Mouse (Mus musculus): ENCODE data around the gene Skap1. TPM values are rescaled to one million over a fixed set of nuclear protein-coding genes. Genes with fewer than 3 reads are reported as not detected.
A peak's percentile ranks its signal among the peaks of the same experiment; 100 is the strongest.

Skap1 gene
- 0.11 TPM in 1 of 2 replicates, not detected in the other for polyA plus RNA-seq (2012; rRNA removed)
- polyA plus RNA-seq (2014; fragmentation: Nextera tagmentation; extraction: Ambion mirVana), result 0.14 and 0.18 TPM in 2 replicates

GRCm38 (mm10) chr11:96463986-96464715 is at the start of gene Skap1:
Gene Skap1 (plus strand): TSS chr11:96464593.
- Histone ChIP-seq H3K4me2 (ENCODE audit: low read depth) (peak within 1 kb of the TSS; percentile 37; the same call in 1 of the 2 replicates), H3K9ac (replicated peaks) (no peak within 1 kb of the TSS), H3K27ac (no peak within 1 kb of the TSS), H3K36me3 (replicated peaks; ENCODE audit: control insufficient read depth, insufficient read depth, low read depth) (no peaks in the 10 kb centered on the region), H3K9me3 (ENCODE audit: control insufficient read depth, low read length) (no peaks in the 10 kb centered on the region), H3K4me3 (ENCODE audit: insufficient read depth in 1 of 2, low read depth in 2 of 2, low read length in 2 of 2) (peak within 1 kb of the TSS in 1 of 2 experiments; percentile 14; a peak in 1 of 4 replicates), H3K27me3 (ENCODE audit: control insufficient read depth, insufficient read depth, low read length) (peaks cover 41% of the 10 kb centered on the region), H3K4me1 (replicated peaks; ENCODE audit: control insufficient read depth in 2 of 2, insufficient read depth in 2 of 2, low read length in 1 of 2) (peaks cover 3 to 9% of the 10 kb centered on the region in 2 experiments; a peak in 2 of 4 replicates)
- 6% methylated on average over 27 of the region's 42 CpGs for WGBS (ENCODE audit: insufficient replicate concordance)
- DNase-seq (ENCODE audit: low read depth in 3 of 3, low spot score in 3 of 3), result no peak
- no peak for ATAC-seq (ENCODE audit: insufficient read depth)
- TF ChIP-seq CTCF (IDR thresholded peaks at IDR 0.05; ENCODE audit: low read depth) (no peak), EP300 (IDR thresholded peaks at IDR 0.05; ENCODE audit: low read depth) (no peak)

DNA sequence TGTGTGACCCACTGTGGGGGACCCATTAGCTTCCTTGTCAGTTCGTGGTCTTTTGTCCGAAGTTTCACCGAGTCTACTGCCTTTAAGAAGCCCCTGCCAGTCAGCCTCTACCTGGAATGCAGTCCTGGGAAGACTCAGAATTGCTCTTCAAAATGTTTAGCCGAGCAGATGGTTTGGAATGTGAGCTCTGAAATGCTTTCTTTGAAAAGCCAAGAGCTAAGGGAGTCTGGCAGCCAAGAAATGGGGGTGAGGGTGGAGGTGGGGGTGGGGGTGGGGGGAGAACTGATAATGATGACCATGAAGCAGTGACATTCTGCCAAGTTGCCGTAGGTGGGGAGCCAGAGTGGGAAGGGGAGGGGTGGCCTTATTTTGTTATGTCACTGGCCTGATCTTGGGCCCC is 43.3 kb upstream of the Skap1 start:
- no peaks in the 10 kb centered on the region; the same call in 1 of the 2 replicates for H3K27me3 ChIP-seq (ENCODE audit: control insufficient read depth, insufficient read depth, low read length)
- DNase-seq (ENCODE audit: low read depth in 3 of 3, low spot score in 3 of 3), result no peak
- H3K36me3 ChIP-seq (replicated peaks; ENCODE audit: control insufficient read depth, insufficient read depth, low read depth), result no peaks in the 10 kb centered on the region
- H3K4me3 ChIP-seq (ENCODE audit: insufficient read depth in 1 of 2, low read depth in 2 of 2, low read length in 2 of 2), result no peak overlapping the region
- H3K27ac ChIP-seq, result no peak overlapping the region
- H3K4me2 ChIP-seq (ENCODE audit: low read depth), result no peak overlapping the region
- TF ChIP-seq EP300 (IDR thresholded peaks at IDR 0.05; ENCODE audit: low read depth) (no peak), CTCF (IDR thresholded peaks at IDR 0.05; ENCODE audit: low read depth) (no peak)
- no peak for ATAC-seq (ENCODE audit: insufficient read depth)
- H3K4me1 ChIP-seq (replicated peaks; ENCODE audit: control insufficient read depth in 2 of 2, insufficient read depth in 2 of 2, low read length in 1 of 2), result no peaks in the 10 kb centered on the region
- 29% methylated on average over 5 of the region's 5 CpGs for WGBS (ENCODE audit: insufficient replicate concordance)
- no peak overlapping the region for H3K9ac ChIP-seq (replicated peaks)
- H3K9me3 ChIP-seq (ENCODE audit: control insufficient read depth, low read length), result no peaks in the 10 kb centered on the region

- WGBS (ENCODE audit: insufficient replicate concordance), result 36% methylated on average over 11 of the region's 11 CpGs
- Histone ChIP-seq H3K4me2 (ENCODE audit: low read depth) (no peak overlapping the region), H3K36me3 (replicated peaks; ENCODE audit: control insufficient read depth, insufficient read depth, low read depth) (no peaks in the 10 kb centered on the region), H3K27ac (no peak overlapping the region), H3K4me3 (ENCODE audit: insufficient read depth in 1 of 2, low read depth in 2 of 2, low read length in 2 of 2) (no peak overlapping the region), H3K4me1 (replicated peaks; ENCODE audit: control insufficient read depth in 2 of 2, insufficient read depth in 2 of 2, low read length in 1 of 2) (no peaks in the 10 kb centered on the region), H3K9ac (replicated peaks) (no peak overlapping the region), H3K27me3 (ENCODE audit: control insufficient read depth, insufficient read depth, low read length) (no peaks in the 10 kb centered on the region; the same call in 1 of the 2 replicates), H3K9me3 (ENCODE audit: control insufficient read depth, low read length) (no peaks in the 10 kb centered on the region)
- DNase-seq (ENCODE audit: low read depth in 3 of 3, low spot score in 3 of 3), result no peak
- no peak for ATAC-seq (ENCODE audit: insufficient read depth)
- no peak for TF ChIP-seq EP300 (IDR thresholded peaks at IDR 0.05; ENCODE audit: low read depth)
- TF ChIP-seq CTCF (IDR thresholded peaks at IDR 0.05; ENCODE audit: low read depth), result no peak
Measured at GRCm38 (mm10) chr11:96421517-96422265, 42.7 kb upstream of the Skap1 start.

GRCm38 (mm10) chr11:96425193-96425592 is 39.2 kb upstream of the Skap1 start:
- no peaks in the 10 kb centered on the region for H3K9me3 ChIP-seq (ENCODE audit: control insufficient read depth, low read length)
- H3K4me2 ChIP-seq (ENCODE audit: low read depth), result no peak overlapping the region
- TF ChIP-seq EP300 (IDR thresholded peaks at IDR 0.05; ENCODE audit: low read depth) (no peak), CTCF (IDR thresholded peaks at IDR 0.05; ENCODE audit: low read depth) (no peak)
- no peak overlapping the region for H3K27ac ChIP-seq
- no peaks in the 10 kb centered on the region for H3K27me3 ChIP-seq (ENCODE audit: control insufficient read depth, insufficient read depth, low read length)
- no peaks in the 10 kb centered on the region for H3K36me3 ChIP-seq (replicated peaks; ENCODE audit: control insufficient read depth, insufficient read depth, low read depth)
- peaks cover 0 to 6% of the 10 kb centered on the region in 2 experiments; a peak in 2 of 4 replicates for H3K4me1 ChIP-seq (replicated peaks; ENCODE audit: control insufficient read depth in 2 of 2, insufficient read depth in 2 of 2, low read length in 1 of 2)
- WGBS (ENCODE audit: insufficient replicate concordance), result 73% methylated on average over 6 of the region's 6 CpGs
- no peak for ATAC-seq (ENCODE audit: insufficient read depth)
- DNase-seq (ENCODE audit: low read depth in 3 of 3, low spot score in 3 of 3), result no peak
- H3K4me3 ChIP-seq (ENCODE audit: insufficient read depth in 1 of 2, low read depth in 2 of 2, low read length in 2 of 2), result no peak overlapping the region
- no peak overlapping the region for H3K9ac ChIP-seq (replicated peaks)

DNA sequence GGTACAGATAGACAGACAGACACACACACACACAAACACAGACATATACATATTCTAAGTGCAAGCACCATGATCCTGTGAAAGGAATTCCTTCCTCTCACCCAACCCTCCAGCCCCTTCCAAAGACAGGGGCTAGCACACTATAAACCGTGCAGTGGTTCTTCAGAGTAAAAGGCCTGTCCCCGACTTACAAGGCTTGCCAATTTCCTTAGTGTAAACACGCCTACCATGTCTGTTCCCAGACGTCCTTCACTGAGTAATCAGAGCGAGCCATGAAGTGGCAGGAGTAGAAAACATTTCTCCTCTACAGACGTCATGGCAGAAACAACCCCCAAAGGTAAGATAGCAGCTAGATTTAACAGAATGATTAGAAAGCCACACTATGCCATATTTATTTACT is 38.2 kb upstream of the Skap1 start:
- TF ChIP-seq EP300 (IDR thresholded peaks at IDR 0.05; ENCODE audit: low read depth) (no peak), CTCF (IDR thresholded peaks at IDR 0.05; ENCODE audit: low read depth) (no peak)
- Histone ChIP-seq H3K4me2 (ENCODE audit: low read depth) (no peak overlapping the region), H3K27me3 (ENCODE audit: control insufficient read depth, insufficient read depth, low read length) (no peaks in the 10 kb centered on the region), H3K9ac (replicated peaks) (no peak overlapping the region), H3K27ac (no peak overlapping the region), H3K4me3 (ENCODE audit: insufficient read depth in 1 of 2, low read depth in 2 of 2, low read length in 2 of 2) (no peak overlapping the region), H3K4me1 (replicated peaks; ENCODE audit: control insufficient read depth in 2 of 2, insufficient read depth in 2 of 2, low read length in 1 of 2) (peaks cover 0 to 6% of the 10 kb centered on the region in 2 experiments; a peak in 2 of 4 replicates), H3K9me3 (ENCODE audit: control insufficient read depth, low read length) (no peaks in the 10 kb centered on the region), H3K36me3 (replicated peaks; ENCODE audit: control insufficient read depth, insufficient read depth, low read depth) (no peaks in the 10 kb centered on the region)
- no peak for ATAC-seq (ENCODE audit: insufficient read depth)
- 41% methylated on average over 6 of the region's 6 CpGs for WGBS (ENCODE audit: insufficient replicate concordance)
- no peak for DNase-seq (ENCODE audit: low read depth in 3 of 3, low spot score in 3 of 3)
